Mouse (Mus musculus) bone marrow, adult 2 months (tissue): ENCODE data around the gene Syne4. TPM values are rescaled to one million over a fixed set of nuclear protein-coding genes. Genes with fewer than 3 reads are reported as not detected.

Experiments
- H3K27ac ChIP-seq: fragments of 200-500 bp; 2 replicates; pipeline ENCODE4 v1.5.1; 2012; ENCODE audit warnings: low read depth, mild to moderate bottlenecking, control low read depth, inconsistent platforms, low read length; ENCODE audit not compliant: control insufficient read depth, poor library complexity, insufficient read depth
- H3K4me1 ChIP-seq: fragments of 200-500 bp; 2 replicates; pipeline ENCODE4 v1.6.1; 2011; ENCODE audit warnings: low read length; ENCODE audit not compliant: control insufficient read depth, insufficient read depth
- H3K4me3 ChIP-seq: fragments of 200-500 bp; replicated peaks from 2 replicates; pipeline ENCODE3; 2011; ENCODE audit warnings: mild to moderate bottlenecking, low read depth, low read length, control low read depth; ENCODE audit not compliant: control insufficient read depth
- CTCF ChIP-seq: fragments of 200-500 bp; IDR thresholded peaks from 2 replicates; pipeline ENCODE4 v1.5.1; 2011; ENCODE audit warnings: low read length, control low read depth; ENCODE audit not compliant: control insufficient read depth, insufficient read depth
- POLR2A ChIP-seq: fragments of 200-500 bp; IDR thresholded peaks from 2 replicates; pipeline ENCODE4 v1.6.1; 2011; ENCODE audit warnings: low read depth, mild to moderate bottlenecking, control low read depth, low read length, borderline replicate concordance; ENCODE audit not compliant: control insufficient read depth
- WGBS: fragments of 180-500 bp; shearing (Covaris S2); methylation state at CpG from one replicate; pipeline ENCODE4 v1.1.7; 2018; 5-methylcytosine and 5-hydroxymethylcytosine counted together
- polyA plus RNA-seq: library from polyadenylated mRNA; stranded (reverse); fragments of >200 nt; gene quantifications from 2 replicates; pipeline ENCODE4 v1.2.4, GENCODE M21; 2011; ENCODE audit warnings: low replicate concordance; ENCODE audit not compliant: missing spikeins, insufficient read depth, insufficient read length

The Syne4 gene
- 1.3 and 8.9 TPM in 2 replicates for polyA plus RNA-seq

DNA sequence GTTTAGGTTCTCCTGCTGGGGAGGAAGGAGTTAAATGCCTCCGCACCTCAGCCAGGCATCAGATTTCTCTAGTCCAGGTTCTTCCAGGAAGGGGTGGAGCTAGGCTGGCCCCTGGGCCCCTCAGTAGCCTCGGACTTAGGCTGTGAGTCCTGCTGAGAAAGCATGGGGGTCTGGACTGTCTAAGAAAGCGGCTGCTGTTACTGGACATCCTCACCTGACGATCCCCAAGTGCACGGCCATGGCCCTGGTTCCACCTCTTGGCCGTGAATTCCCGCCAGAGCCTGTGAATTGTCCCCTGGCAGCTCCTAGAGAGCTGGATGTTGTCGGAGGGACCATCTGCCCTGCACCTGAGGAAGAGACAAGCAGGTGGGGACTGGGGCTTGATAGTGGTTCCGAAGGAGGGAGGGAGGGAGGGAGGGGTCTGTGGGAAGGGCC is at the start of gene Syne4:
Syne4 (plus strand) TSS at position 87 of the 435 bp plus-strand sequence.
- Histone ChIP-seq H3K4me1 (no peaks in the 10 kb centered on the region), H3K4me3 (no peak within 1 kb of the TSS), H3K27ac (no peak within 1 kb of the TSS)
- TF ChIP-seq POLR2A (no peak), CTCF (no peak)
- WGBS: 47% methylated on average over 9 of the region's 9 CpGs

DNA sequence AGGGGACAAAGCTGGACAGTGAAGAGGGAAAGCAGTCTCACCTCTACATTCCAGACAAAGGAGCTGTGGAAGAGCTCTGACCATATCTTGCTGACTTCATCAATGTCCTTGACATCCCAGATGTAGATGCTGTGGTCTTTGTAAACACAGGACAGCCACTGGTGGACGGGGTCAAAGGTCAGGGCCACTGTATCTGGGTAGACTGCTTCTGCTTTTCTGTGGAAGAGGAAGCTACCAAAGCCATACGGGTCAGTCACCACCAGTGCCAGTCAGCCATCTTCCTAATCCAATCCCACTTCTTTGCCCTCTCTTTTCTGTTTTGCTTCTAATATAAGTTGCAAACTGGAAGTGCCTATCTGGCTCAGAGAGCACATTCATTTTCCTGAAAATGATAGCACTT is 49.6 kb upstream of the Syne4 start:
- Histone ChIP-seq H3K4me3 (no peak overlapping the region), H3K4me1 (no peaks in the 10 kb centered on the region), H3K27ac (no peak overlapping the region)
- no peak for TF ChIP-seq POLR2A
- TF ChIP-seq CTCF: no peak
- WGBS: 56% methylated on average over 2 of the region's 2 CpGs

DNA sequence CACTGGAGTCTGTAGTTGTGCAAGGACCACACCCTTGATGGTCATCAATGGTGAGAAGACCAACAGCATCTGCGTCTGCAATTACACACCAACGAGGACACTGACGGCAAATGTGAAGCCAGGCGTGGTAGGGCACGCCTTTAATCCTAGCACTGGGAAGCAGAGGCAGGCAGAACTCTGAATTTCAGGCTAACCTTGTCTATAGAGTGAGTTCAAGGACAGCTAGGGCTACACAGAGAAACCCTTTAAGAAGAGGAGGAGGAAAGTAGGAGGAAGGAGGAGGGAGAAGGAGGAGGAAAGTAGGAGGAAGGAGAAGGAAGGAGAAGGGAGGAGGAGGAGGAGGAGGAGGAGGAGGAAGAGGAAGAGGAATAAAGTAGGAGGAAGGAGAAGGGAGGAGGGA is 49.1 kb upstream of the Syne4 start:
- Histone ChIP-seq H3K4me1 (no peaks in the 10 kb centered on the region), H3K4me3 (no peak overlapping the region), H3K27ac (no peak overlapping the region)
- TF ChIP-seq CTCF (no peak), POLR2A (no peak)
- WGBS: 78% methylated on average over 5 of the region's 5 CpGs

DNA sequence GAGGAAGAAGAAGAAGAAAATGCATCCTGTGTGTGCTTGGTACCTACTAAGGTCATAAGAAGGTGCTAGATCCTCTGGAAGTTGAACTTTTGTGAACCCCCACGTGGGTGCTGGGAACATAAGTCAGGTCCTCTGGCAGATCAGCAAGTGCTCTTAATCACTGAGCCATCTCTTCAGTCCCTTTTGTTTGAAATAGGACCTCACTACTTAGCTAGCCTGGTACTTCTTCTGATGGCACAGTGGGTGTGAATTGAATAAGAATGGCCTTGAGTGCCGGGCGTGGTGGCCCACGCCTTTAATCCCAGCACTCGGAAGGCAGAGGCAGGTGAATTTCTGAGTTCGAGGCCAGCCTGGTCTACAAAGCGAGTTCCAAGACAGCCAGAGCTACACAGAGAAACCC is 48.7 kb upstream of the Syne4 start:
- no peak overlapping the region for H3K4me3 ChIP-seq
- WGBS: 80% methylated on average over 7 of the region's 7 CpGs
- no peak for TF ChIP-seq POLR2A
- TF ChIP-seq CTCF: no peak
- no peaks in the 10 kb centered on the region for H3K4me1 ChIP-seq
- H3K27ac ChIP-seq: no peak overlapping the region

DNA sequence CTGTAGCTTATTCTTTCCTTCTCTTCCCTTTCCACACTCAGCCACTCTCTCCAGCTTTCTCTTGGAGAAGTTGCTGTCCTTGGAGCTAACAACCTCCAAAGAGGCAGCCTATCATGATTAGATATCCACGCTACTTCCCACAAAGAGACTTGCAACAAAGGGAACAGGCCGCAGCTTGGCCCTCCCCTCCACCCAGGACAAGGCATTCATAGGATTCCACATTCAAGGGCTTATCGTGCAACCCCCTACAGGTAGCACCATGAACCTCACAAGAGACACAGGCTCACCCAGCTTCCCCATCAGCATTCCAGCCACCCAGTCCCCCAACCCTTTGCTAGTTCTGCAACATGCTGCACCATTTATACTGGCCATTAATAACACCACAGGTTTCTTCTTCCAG is 47.8 kb upstream of the Syne4 start:
- Histone ChIP-seq H3K4me1 (no peaks in the 10 kb centered on the region), H3K4me3 (no peak overlapping the region), H3K27ac (no peak overlapping the region)
- TF ChIP-seq POLR2A: no peak
- 91% methylated on average over 3 of the region's 3 CpGs for WGBS

DNA sequence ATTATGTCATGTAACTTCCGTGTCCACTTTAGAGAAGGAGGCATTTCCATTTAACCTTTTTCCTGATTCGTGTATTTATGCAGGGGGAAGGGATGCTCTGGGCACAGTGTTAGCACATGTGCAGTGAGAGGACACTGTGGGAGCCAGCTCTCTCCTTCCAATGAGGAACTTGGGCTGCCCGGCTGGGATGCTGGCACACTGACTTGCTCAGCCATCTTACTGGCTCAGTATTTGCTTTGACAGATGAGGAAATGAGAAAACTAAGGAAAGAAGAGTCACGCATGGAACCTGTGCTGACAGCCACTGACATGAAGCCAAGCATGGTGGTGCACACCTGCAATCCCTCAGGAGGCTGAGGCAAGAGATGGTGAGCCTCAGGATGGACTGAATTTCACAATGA is 45.0 kb upstream of the Syne4 start:
- Histone ChIP-seq H3K4me1 (no peaks in the 10 kb centered on the region), H3K4me3 (no peak overlapping the region), H3K27ac (no peak overlapping the region)
- TF ChIP-seq POLR2A (no peak), CTCF (no peak)
- WGBS: 81% methylated on average over 4 of the region's 4 CpGs

DNA sequence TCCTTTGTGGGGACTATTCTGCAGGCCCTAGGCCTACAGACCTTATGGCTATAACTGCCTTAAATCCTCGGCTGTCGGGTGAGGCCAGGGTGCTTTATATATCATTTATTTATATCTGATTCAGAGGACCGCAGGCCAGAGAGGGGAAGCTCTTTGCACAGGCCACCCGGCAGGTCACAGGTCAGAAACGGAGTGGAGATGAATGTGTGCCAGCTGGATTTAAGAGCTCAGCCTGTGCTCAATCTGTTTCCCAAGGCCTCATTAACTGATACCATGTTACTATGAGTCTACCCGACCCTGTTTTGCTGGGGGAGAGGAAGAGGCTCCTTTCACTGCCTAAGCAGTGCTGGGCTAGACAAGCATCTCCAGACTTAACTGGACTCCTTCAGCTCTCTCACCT is 40.2 kb upstream of the Syne4 start:
- no peaks in the 10 kb centered on the region for H3K4me1 ChIP-seq
- no peak overlapping the region for H3K4me3 ChIP-seq
- no peak overlapping the region for H3K27ac ChIP-seq
- 89% methylated on average over 6 of the region's 6 CpGs for WGBS
- TF ChIP-seq CTCF (no peak), POLR2A (no peak)

DNA sequence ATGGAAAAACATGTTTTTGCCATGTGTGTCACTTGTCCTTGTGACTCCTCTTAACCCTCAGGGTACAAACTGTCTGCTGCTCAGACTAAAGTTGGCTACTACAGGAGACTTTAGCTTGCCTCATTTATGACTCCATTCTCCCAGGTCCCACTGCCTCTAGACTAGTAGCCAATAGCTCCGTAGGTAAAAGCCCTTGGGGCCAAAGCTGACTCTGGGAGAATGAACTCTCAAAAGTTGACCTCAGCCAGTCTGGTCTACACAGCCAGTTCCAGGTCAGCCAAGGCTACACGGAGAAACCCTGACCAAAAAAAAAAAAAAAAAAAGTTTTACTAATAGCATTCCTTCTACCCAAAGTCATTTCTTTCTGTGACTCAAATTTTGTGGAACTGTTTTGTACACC is 35.7 kb upstream of the Syne4 start:
- no peak overlapping the region for H3K27ac ChIP-seq
- 48% methylated on average over 2 of the region's 2 CpGs for WGBS
- TF ChIP-seq POLR2A (no peak), CTCF (no peak)
- no peaks in the 10 kb centered on the region; the same call in 1 of the 2 replicates for H3K4me1 ChIP-seq
- H3K4me3 ChIP-seq: no peak overlapping the region

DNA sequence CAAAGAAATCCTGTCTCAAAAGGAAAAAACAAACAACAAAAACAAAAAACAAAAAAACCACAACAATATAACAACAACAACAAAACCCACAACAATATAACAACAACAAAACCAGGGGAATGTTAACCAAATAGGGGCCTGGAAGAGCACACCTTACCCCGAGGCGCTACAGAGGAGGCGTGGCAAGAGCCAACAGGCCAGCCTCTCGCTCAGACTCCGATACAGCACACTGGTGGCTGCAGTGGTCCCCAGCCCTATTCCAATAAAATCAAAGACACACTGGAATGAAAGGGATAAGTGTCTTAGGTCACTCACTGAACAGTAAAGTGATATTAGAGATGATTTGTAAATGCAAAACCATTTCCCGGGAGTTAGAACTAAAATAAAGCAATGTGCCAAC is 35.1 kb upstream of the Syne4 start:
- peak overlapping the region; percentile 82 for H3K4me3 ChIP-seq
- TF ChIP-seq POLR2A (no peak), CTCF (no peak)
- H3K27ac ChIP-seq: peak overlapping the region; percentile 90; the same call in 1 of the 2 replicates
- H3K4me1 ChIP-seq: no peaks in the 10 kb centered on the region; the same call in 1 of the 2 replicates
- WGBS: under 1% methylated on average over 6 of the region's 6 CpGs
